In the genomic region with DNA sequence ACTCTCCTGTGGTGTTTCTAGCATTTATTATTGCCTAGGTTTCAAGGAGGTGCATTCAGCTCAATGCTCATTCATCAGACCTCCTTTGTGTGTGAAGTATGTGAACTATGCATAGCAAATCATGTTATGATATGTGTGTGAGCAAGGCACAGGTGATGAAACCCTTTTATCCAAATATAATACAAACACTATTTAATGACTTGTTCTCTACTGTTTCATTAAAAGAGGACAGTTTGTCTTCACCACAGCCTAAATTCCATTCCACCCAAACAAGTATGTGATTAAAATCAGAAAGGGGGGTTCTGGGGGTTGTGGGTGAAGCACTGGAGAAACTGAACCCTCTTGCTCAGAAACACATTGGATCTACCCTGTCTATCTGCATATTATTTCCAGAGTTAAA, we compare ENCODE assay signal across 16 mouse cellular contexts.
"Had no signal": no experiment of that assay in that cellular context is flagged by ENCODE, and none has a peak within 500 bp of the region (broad histone marks: within the 10 kb centered on the region; RNA-seq: fewer than 3 reads in every experiment).

No protein-coding gene starts in this region.

- H3K4me3 ChIP-seq: neural tube, embryonic 13.5 days; neural tube, embryonic 15.5 days; stomach, embryonic 15.5 days had no signal

- DNase-seq: retina, postnatal 1 day; right cerebral cortex, adult 18-20 months; right cerebral cortex, postnatal 14 days; right cerebral cortex, postnatal 25 days; right cerebral cortex, postnatal 4 days; spleen, adult 18-20 months; thymus, adult 18-20 months; thymus, adult 2 months; thymus, postnatal 14 days; thymus, postnatal 25 days; thymus, postnatal 36 days; thymus, postnatal 4 days had no signal

- H3K27ac ChIP-seq: neural tube, embryonic 13.5 days; neural tube, embryonic 15.5 days; stomach, embryonic 15.5 days; stomach, postnatal 0 days had no signal
